Mouse (Mus musculus) lung, adult 2 months (tissue): ENCODE measurements around the gene Cstb.

ENCODE experiments used
- CTCF ChIP-seq: fragments of 200-500 bp; IDR thresholded peaks from 2 replicates; pipeline ENCODE4 v1.5.1; 2011; ENCODE audit warnings: mild to moderate bottlenecking, low read length, control low read depth; ENCODE audit not compliant: insufficient read depth
- POLR2A ChIP-seq: fragments of 200-500 bp; IDR thresholded peaks from 2 replicates; pipeline ENCODE4 v1.6.1; 2011; ENCODE audit warnings: low read depth, mild to moderate bottlenecking, control low read depth, low read length, borderline replicate concordance; ENCODE audit errors: extremely low read depth

- TF ChIP-seq CTCF (no peak), POLR2A (no peak)
These were observed 19.3 kb upstream of the Cstb start for GRCm38 (mm10) chr10:78406152-78406551.
